Mouse (Mus musculus) intestine, postnatal 0 days (tissue): ENCODE measurements at regions not wholly inside any gene's neighbourhood (a gene's known extent, or its start where the extent isn't known, plus 50 kb on each side); places are given as distances from the start of the nearest gene placed in this dataset.

ENCODE experiments used
- ATAC-seq: fragments of 200-750 bp; cut with Nextera tagmentation; 2 replicates; pipeline ENCODE4 v1.8.0; 2017; ENCODE audit warnings: mild to moderate bottlenecking, moderate TSS enrichment, moderate library complexity
- H3K27ac ChIP-seq: fragments of 300-500 bp; sonication (generic); 2 replicates; pipeline ENCODE4 v1.5.1; 2014; ENCODE audit warnings: mild to moderate bottlenecking, low read depth, low read length, moderate library complexity
- H3K27me3 ChIP-seq: fragments of 300-500 bp; sonication (generic); replicated peaks from 2 replicates; pipeline ENCODE4 v1.6.1; 2014; ENCODE audit warnings: low read length, mixed read lengths; ENCODE audit not compliant: control insufficient read depth, insufficient read depth
- H3K36me3 ChIP-seq: fragments of 300-500 bp; sonication (generic); 2 replicates; pipeline ENCODE4 v1.6.1; 2014; ENCODE audit warnings: mild to moderate bottlenecking, moderate library complexity; ENCODE audit not compliant: control insufficient read depth, insufficient read depth
- H3K4me1 ChIP-seq: fragments of 300-500 bp; sonication (generic); replicated peaks from 2 replicates; pipeline ENCODE4 v1.6.1; 2014; ENCODE audit warnings: antibody characterized with exemption, low read length, mixed read lengths; ENCODE audit not compliant: control insufficient read depth, insufficient read depth
- H3K4me2 ChIP-seq: fragments of 300-500 bp; sonication (generic); replicated peaks from 2 replicates; pipeline ENCODE4 v1.6.1; 2014; ENCODE audit warnings: low read depth, mild to moderate bottlenecking, moderate library complexity
- H3K4me3 ChIP-seq: fragments of 300-500 bp; sonication (generic); 2 replicates; pipeline ENCODE4 v1.5.1; 2014; ENCODE audit warnings: low read depth, low read length
- H3K9ac ChIP-seq: fragments of 300-500 bp; sonication (generic); 2 replicates; pipeline ENCODE4 v1.6.1; 2014; ENCODE audit warnings: mild to moderate bottlenecking, low read depth, low read length
- H3K9me3 ChIP-seq: fragments of 300-500 bp; sonication (generic); 2 replicates; pipeline ENCODE4 v1.6.1; 2016; ENCODE audit warnings: mixed run types; ENCODE audit not compliant: control insufficient read depth
- CTCF ChIP-seq: sonication (generic); IDR thresholded peaks from 2 replicates; pipeline ENCODE4 v1.5.1; 2016; ENCODE audit warnings: low read depth, mild to moderate bottlenecking, control low read depth, antibody characterized with exemption, moderate library complexity
- WGBS: fragments of 180-500 bp; shearing (Covaris S2); extraction: QIAGEN DNeasy Blood & Tissue Kit; methylation state at CpG from one replicate; pipeline ENCODE4 v1.1.7; 2014; 5-methylcytosine and 5-hydroxymethylcytosine counted together

- no peak for ATAC-seq
- 51% methylated on average over 10 of the region's 10 CpGs for WGBS
- no peak overlapping the region for H3K27ac ChIP-seq
These were observed 65.2 kb upstream of the Arntl start for GRCm38 (mm10) chr7:113141846-113142683.

GRCm38 (mm10) chr7:113143552-113143951 is 63.7 kb upstream of the Arntl start:
- Histone ChIP-seq H3K4me2 (no peak overlapping the region), H3K4me1 (no peaks in the 10 kb centered on the region), H3K4me3 (no peak overlapping the region), H3K9me3 (no peaks in the 10 kb centered on the region), H3K9ac (no peak overlapping the region), H3K27me3 (peaks cover 10% of the 10 kb centered on the region; the same call in 1 of the 2 replicates), H3K27ac (no peak overlapping the region), H3K36me3 (no peaks in the 10 kb centered on the region)
- 0 out of 2 replicates have a peak, but pooled peaks have one; percentile 9 for ATAC-seq
- TF ChIP-seq CTCF, result peak; percentile 92
- WGBS, result 5% methylated on average over 7 of the region's 7 CpGs

More at GRCm38 (mm10) chr7:113141846-113142683, 65.2 kb upstream of the Arntl start:
- no peaks in the 10 kb centered on the region for H3K4me1 ChIP-seq
- H3K9ac ChIP-seq, result no peak overlapping the region
- no peaks in the 10 kb centered on the region for H3K36me3 ChIP-seq
- no peaks in the 10 kb centered on the region for H3K9me3 ChIP-seq
- H3K4me3 ChIP-seq, result no peak overlapping the region
- H3K4me2 ChIP-seq, result no peak overlapping the region
- TF ChIP-seq CTCF, result no peak
- H3K27me3 ChIP-seq, result peaks cover 10% of the 10 kb centered on the region; the same call in 1 of the 2 replicates

GRCm38 (mm10) chr7:113145046-113145445 is 62.2 kb upstream of the Arntl start:
- no peak for ATAC-seq
- WGBS, result 75% methylated on average over 8 of the region's 8 CpGs

GRCm38 (mm10) chr7:113146108-113146507 is 61.2 kb upstream of the Arntl start:
- H3K4me2 ChIP-seq, result no peak overlapping the region
- peaks cover 8% of the 10 kb centered on the region; the same call in 1 of the 2 replicates for H3K27me3 ChIP-seq
- H3K4me3 ChIP-seq, result no peak overlapping the region
- no peak overlapping the region for H3K9ac ChIP-seq
- H3K36me3 ChIP-seq, result no peaks in the 10 kb centered on the region
- H3K27ac ChIP-seq, result no peak overlapping the region
- no peaks in the 10 kb centered on the region for H3K9me3 ChIP-seq
- WGBS, result 82% methylated on average over 2 of the region's 2 CpGs
- TF ChIP-seq CTCF, result no peak
- H3K4me1 ChIP-seq, result no peaks in the 10 kb centered on the region
- ATAC-seq, result no peak

More at GRCm38 (mm10) chr7:113145046-113145445, 62.2 kb upstream of the Arntl start:
- H3K9ac ChIP-seq, result no peak overlapping the region
- no peak overlapping the region for H3K4me3 ChIP-seq
- no peak overlapping the region for H3K27ac ChIP-seq
- no peak for TF ChIP-seq CTCF
- H3K4me1 ChIP-seq, result no peaks in the 10 kb centered on the region
- no peaks in the 10 kb centered on the region for H3K9me3 ChIP-seq
- H3K4me2 ChIP-seq, result no peak overlapping the region
- H3K27me3 ChIP-seq, result peaks cover 10% of the 10 kb centered on the region; the same call in 1 of the 2 replicates
- no peaks in the 10 kb centered on the region for H3K36me3 ChIP-seq

- ATAC-seq, result no peak
- no peaks in the 10 kb centered on the region for H3K9me3 ChIP-seq
- no peak overlapping the region for H3K27ac ChIP-seq
- no peak for TF ChIP-seq CTCF
- no peak overlapping the region for H3K9ac ChIP-seq
- peaks cover 5% of the 10 kb centered on the region; the same call in 1 of the 2 replicates for H3K27me3 ChIP-seq
- no peak overlapping the region for H3K4me3 ChIP-seq
- WGBS, result 83% methylated on average over 9 of the region's 9 CpGs
- no peaks in the 10 kb centered on the region for H3K4me1 ChIP-seq
- H3K36me3 ChIP-seq, result no peaks in the 10 kb centered on the region
- no peak overlapping the region for H3K4me2 ChIP-seq
These were observed 60.7 kb upstream of the Arntl start for GRCm38 (mm10) chr7:113146526-113146925.

- Histone ChIP-seq H3K4me1 (no peaks in the 10 kb centered on the region), H3K4me2 (no peak overlapping the region), H3K27ac (no peak overlapping the region), H3K4me3 (no peak overlapping the region), H3K9ac (no peak overlapping the region), H3K27me3 (0 out of 2 replicates have a peak, but pooled peaks cover 4% of the 10 kb centered on the region), H3K36me3 (no peaks in the 10 kb centered on the region), H3K9me3 (no peaks in the 10 kb centered on the region)
- TF ChIP-seq CTCF, result no peak
- WGBS, result 56% methylated on average over 16 of the region's 16 CpGs
- no peak for ATAC-seq
These were observed 59.6 kb upstream of the Arntl start for GRCm38 (mm10) chr7:113147391-113148332.
